Mouse (Mus musculus): Measurements from ENCODE around the gene Setd4. TPM values are rescaled to one million over a fixed set of nuclear protein-coding genes. Genes with fewer than 3 reads are reported as not detected.

Gene Setd4
- polyA plus RNA-seq, 2 experiments = 3.6 to 4.1 TPM

GRCm38 (mm10) chr16:93594448-93594847 lies 9.4 kb downstream of the Setd4 start:
- Histone ChIP-seq H3K9me3 (ENCODE audit: control insufficient read depth, low read length) (no peaks in the 10 kb centered on the region), H3K27me3 (ENCODE audit: control insufficient read depth, insufficient read depth, low read length) (no peaks in the 10 kb centered on the region), H3K9ac (replicated peaks) (no peak overlapping the region), H3K4me3 (ENCODE audit: insufficient read depth in 1 of 2, low read depth in 2 of 2, low read length in 2 of 2) (no peak overlapping the region), H3K4me1 (replicated peaks; ENCODE audit: control insufficient read depth in 2 of 2, insufficient read depth in 2 of 2, low read length in 1 of 2) (peaks cover 9 to 11% of the 10 kb centered on the region in 2 experiments), H3K27ac (no peak overlapping the region), H3K36me3 (replicated peaks; ENCODE audit: control insufficient read depth, insufficient read depth, low read depth) (no peaks in the 10 kb centered on the region; the same call in 1 of the 2 replicates), H3K4me2 (ENCODE audit: low read depth) (no peak overlapping the region)
- no peak for TF ChIP-seq CTCF (IDR thresholded peaks at IDR 0.05; ENCODE audit: low read depth)
- TF ChIP-seq EP300 (IDR thresholded peaks at IDR 0.05; ENCODE audit: low read depth) = no peak
- WGBS (ENCODE audit: insufficient replicate concordance) = 78% methylated on average over 10 of the region's 10 CpGs
- ATAC-seq (ENCODE audit: insufficient read depth) = no peak
- DNase-seq (ENCODE audit: low read depth in 3 of 3, low spot score in 3 of 3) = no peak

DNA sequence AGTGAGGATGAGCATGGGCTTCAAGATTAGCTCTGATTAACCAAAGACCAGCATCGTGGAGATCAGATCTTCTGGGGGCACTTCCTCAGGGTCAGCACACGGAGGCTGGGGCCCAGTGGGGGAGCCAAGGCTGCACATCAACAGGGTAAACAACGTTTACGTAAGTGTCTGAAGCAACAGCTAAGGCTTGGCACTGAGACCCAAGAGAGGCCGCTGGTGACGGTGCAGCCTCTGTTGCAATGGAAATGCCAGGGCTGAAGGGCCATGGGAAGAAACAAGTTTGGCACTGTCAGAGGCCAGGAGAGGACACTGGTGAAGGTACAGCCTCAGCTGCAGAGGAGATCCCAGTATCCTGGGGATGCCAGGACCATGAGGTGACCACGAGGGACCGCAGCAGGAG lies 10.5 kb downstream of the Setd4 start:
- DNase-seq (ENCODE audit: low read depth in 3 of 3, low spot score in 3 of 3) = no peak

DNA sequence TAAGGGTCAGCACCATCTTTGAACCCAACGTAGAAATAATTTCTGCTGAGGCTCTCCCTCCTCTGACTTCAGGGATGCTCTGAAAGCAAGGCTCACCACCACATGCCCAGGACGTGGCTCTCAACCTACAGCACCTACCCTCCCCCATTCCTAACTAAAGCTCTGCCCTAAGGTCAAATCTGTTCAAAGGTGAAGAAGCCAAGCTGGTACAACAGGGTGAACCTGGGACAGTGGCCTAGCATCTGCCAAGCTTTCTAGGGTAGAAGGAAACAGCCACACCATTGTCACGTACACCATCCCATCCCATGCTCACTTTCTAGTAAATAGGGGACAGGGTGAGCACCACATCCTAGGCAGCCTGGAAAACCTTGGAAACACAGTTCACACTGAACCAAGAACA lies 11.2 kb downstream of the Setd4 start:
- Histone ChIP-seq H3K4me1 (replicated peaks; ENCODE audit: control insufficient read depth in 2 of 2, insufficient read depth in 2 of 2, low read length in 1 of 2) (peaks cover 0 to 2% of the 10 kb centered on the region in 2 experiments; a peak in 1 of 4 replicates), H3K36me3 (replicated peaks; ENCODE audit: control insufficient read depth, insufficient read depth, low read depth) (no peaks in the 10 kb centered on the region), H3K27ac (no peak overlapping the region), H3K27me3 (ENCODE audit: control insufficient read depth, insufficient read depth, low read length) (no peaks in the 10 kb centered on the region), H3K9me3 (ENCODE audit: control insufficient read depth, low read length) (no peaks in the 10 kb centered on the region), H3K4me2 (ENCODE audit: low read depth) (no peak overlapping the region), H3K4me3 (ENCODE audit: insufficient read depth in 1 of 2, low read depth in 2 of 2, low read length in 2 of 2) (no peak overlapping the region), H3K9ac (replicated peaks) (no peak overlapping the region)
- ATAC-seq (ENCODE audit: insufficient read depth) (no peak), DNase-seq (ENCODE audit: low read depth in 3 of 3, low spot score in 3 of 3) (no peak)
- WGBS (ENCODE audit: insufficient replicate concordance) = 76% methylated on average over 3 of the region's 3 CpGs
- TF ChIP-seq EP300 (IDR thresholded peaks at IDR 0.05; ENCODE audit: low read depth) = no peak
- TF ChIP-seq CTCF (IDR thresholded peaks at IDR 0.05; ENCODE audit: low read depth) = no peak

More for the DNA sequence above, 10.5 kb downstream of the Setd4 start:
- H3K9me3 ChIP-seq (ENCODE audit: control insufficient read depth, low read length) = no peaks in the 10 kb centered on the region
- H3K4me2 ChIP-seq (ENCODE audit: low read depth) = no peak overlapping the region
- H3K27ac ChIP-seq = no peak overlapping the region
- no peak for ATAC-seq (ENCODE audit: insufficient read depth)
- TF ChIP-seq CTCF (IDR thresholded peaks at IDR 0.05; ENCODE audit: low read depth) (no peak), EP300 (IDR thresholded peaks at IDR 0.05; ENCODE audit: low read depth) (no peak)
- 78% methylated on average over 8 of the region's 8 CpGs for WGBS (ENCODE audit: insufficient replicate concordance)
- no peak overlapping the region for H3K4me3 ChIP-seq (ENCODE audit: insufficient read depth in 1 of 2, low read depth in 2 of 2, low read length in 2 of 2)
- no peaks in the 10 kb centered on the region; the same call in 1 of the 2 replicates for H3K36me3 ChIP-seq (replicated peaks; ENCODE audit: control insufficient read depth, insufficient read depth, low read depth)
- no peak overlapping the region for H3K9ac ChIP-seq (replicated peaks)
- no peaks in the 10 kb centered on the region for H3K27me3 ChIP-seq (ENCODE audit: control insufficient read depth, insufficient read depth, low read length)
- H3K4me1 ChIP-seq (replicated peaks; ENCODE audit: control insufficient read depth in 2 of 2, insufficient read depth in 2 of 2, low read length in 1 of 2) = peaks cover 0 to under 1% of the 10 kb centered on the region in 2 experiments; a peak in 1 of 4 replicates

GRCm38 (mm10) chr16:93591450-93592430 lies 12.1 kb downstream of the Setd4 start:
- Histone ChIP-seq H3K27ac (no peak overlapping the region), H3K9me3 (ENCODE audit: control insufficient read depth, low read length) (no peaks in the 10 kb centered on the region), H3K4me1 (replicated peaks; ENCODE audit: control insufficient read depth in 2 of 2, insufficient read depth in 2 of 2, low read length in 1 of 2) (peaks cover 0 to 3% of the 10 kb centered on the region in 2 experiments; a peak in 1 of 4 replicates), H3K27me3 (ENCODE audit: control insufficient read depth, insufficient read depth, low read length) (no peaks in the 10 kb centered on the region), H3K9ac (replicated peaks) (no peak overlapping the region), H3K4me3 (ENCODE audit: insufficient read depth in 1 of 2, low read depth in 2 of 2, low read length in 2 of 2) (no peak overlapping the region), H3K36me3 (replicated peaks; ENCODE audit: control insufficient read depth, insufficient read depth, low read depth) (no peaks in the 10 kb centered on the region), H3K4me2 (ENCODE audit: low read depth) (no peak overlapping the region)
- 80% methylated on average over 20 of the region's 20 CpGs for WGBS (ENCODE audit: insufficient replicate concordance)
- no peak for DNase-seq (ENCODE audit: low read depth in 3 of 3, low spot score in 3 of 3)
- ATAC-seq (ENCODE audit: insufficient read depth) = no peak
- TF ChIP-seq CTCF (IDR thresholded peaks at IDR 0.05; ENCODE audit: low read depth) (no peak), EP300 (IDR thresholded peaks at IDR 0.05; ENCODE audit: low read depth) (no peak)

- Histone ChIP-seq H3K4me2 (ENCODE audit: low read depth) (no peak overlapping the region), H3K9ac (replicated peaks) (no peak overlapping the region), H3K27ac (no peak overlapping the region), H3K27me3 (ENCODE audit: control insufficient read depth, insufficient read depth, low read length) (no peaks in the 10 kb centered on the region), H3K4me3 (ENCODE audit: insufficient read depth in 1 of 2, low read depth in 2 of 2, low read length in 2 of 2) (no peak overlapping the region), H3K9me3 (ENCODE audit: control insufficient read depth, low read length) (no peaks in the 10 kb centered on the region), H3K4me1 (replicated peaks; ENCODE audit: control insufficient read depth in 2 of 2, insufficient read depth in 2 of 2, low read length in 1 of 2) (peaks cover 0 to 3% of the 10 kb centered on the region in 2 experiments; a peak in 1 of 4 replicates), H3K36me3 (replicated peaks; ENCODE audit: control insufficient read depth, insufficient read depth, low read depth) (no peaks in the 10 kb centered on the region)
- TF ChIP-seq EP300 (IDR thresholded peaks at IDR 0.05; ENCODE audit: low read depth) (no peak), CTCF (IDR thresholded peaks at IDR 0.05; ENCODE audit: low read depth) (peak; percentile 16; the same call in 1 of the 2 replicates)
- DNase-seq (ENCODE audit: low read depth in 3 of 3, low spot score in 3 of 3) = no peak
- no peak for ATAC-seq (ENCODE audit: insufficient read depth)
- 85% methylated on average over 15 of the region's 15 CpGs for WGBS (ENCODE audit: insufficient replicate concordance)
These were observed 12.9 kb downstream of the Setd4 start for GRCm38 (mm10) chr16:93590915-93591314.

All from liver, embryonic 14.5 days (tissue).